Mouse (Mus musculus) testis, postnatal 10 days (tissue): ENCODE measurements around the gene Crip1.
A peak's percentile ranks its signal among the peaks of the same experiment; 100 is the strongest.

Experiments used
- DNase-seq: peaks from one replicate; pipeline ENCODE4 v3.0.0; 2021; ENCODE audit warnings: low spot score

Gene Crip1

DNA sequence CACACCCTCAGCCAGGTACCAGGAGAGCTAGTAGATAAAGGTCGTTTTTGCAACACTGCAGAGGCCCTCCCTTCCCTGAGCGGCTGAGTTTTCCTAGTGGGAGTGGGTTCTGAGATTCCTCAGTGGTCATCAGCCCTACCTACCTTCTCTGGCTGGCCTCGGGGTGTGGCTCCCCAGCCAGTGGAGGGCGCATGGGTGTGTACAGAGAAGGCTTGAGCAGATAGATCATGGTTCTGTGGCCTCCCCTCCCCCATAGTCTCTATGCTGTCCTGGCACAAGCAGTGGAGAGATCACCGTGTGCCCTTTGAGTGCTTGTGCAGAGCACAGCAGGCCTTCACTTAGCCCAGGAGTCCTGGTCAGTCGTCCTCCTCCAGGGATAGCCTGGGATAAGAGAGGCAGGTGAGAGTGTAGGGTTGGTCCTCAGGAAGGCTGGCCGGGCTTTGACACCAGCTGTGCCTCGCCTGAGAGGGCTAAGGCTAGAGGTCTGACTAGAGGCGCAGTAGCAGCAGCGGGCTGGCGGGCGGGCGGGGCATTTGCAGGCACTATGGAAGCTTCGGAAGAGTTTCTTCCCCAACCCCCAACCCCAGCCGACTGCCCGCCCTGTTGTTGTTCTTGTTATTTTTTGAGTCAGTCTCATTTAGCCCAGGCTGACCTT lies 2.4 kb downstream of the Crip1 start:
- peak; percentile 71 for DNase-seq

DNA sequence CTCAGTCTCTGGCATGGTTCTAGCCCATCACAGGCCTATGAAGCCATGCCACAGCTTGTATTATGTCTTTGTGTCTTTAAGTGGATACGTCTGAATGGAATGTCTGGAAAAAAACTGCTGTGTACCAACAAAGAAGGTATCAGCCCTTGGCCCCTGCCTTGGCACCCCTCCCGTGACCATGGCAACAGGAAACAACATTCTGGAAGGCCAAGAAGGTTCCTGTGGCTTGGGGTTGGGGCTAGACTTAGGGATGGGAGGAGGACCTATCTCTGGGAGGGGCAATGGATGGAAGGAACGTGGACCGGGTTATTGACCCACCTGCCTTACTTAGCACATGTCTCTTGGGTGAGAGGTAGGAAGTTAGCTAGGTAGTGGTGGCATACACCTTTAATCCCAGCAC lies 3.2 kb downstream of the Crip1 start:
- no peak for DNase-seq

DNA sequence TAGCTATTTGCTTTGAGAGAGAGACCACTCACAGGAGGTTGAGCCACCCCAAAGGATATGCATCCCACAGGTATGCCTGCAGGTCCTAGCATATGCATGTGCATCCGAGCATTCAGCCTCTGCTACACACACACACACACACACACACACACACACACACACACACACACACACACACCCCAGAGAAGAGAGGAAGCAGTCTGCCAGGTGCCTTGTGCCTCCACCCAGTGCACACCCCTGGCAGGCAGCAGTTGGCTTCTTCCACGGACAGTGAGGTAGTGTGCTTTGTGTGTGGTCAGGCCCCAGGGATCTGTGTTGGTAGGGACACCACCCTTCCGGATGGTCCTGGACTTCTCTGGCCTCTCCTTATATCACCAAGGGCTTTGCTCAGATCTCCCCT lies 3.8 kb downstream of the Crip1 start:
- DNase-seq = no peak

DNA sequence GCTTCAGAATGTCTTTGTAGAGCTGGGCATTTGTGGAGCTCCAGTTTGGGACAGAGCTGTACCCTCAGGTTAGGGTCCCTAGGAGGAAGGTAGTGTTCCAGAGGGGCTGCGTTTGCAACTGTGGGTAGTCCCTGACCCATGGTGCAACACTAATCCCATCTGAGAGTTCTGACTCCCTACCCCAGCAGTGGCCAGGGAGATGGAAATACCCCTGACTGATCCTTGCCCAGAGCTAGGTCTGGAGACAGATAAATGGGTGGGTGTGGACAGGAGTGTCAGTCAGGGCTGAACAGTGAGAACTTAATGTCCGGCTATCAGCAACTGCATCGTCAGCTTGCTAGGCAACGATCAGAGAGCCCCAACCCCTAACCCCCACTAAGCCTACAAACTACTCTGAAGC lies 4.5 kb downstream of the Crip1 start:
- DNase-seq = no peak

DNA sequence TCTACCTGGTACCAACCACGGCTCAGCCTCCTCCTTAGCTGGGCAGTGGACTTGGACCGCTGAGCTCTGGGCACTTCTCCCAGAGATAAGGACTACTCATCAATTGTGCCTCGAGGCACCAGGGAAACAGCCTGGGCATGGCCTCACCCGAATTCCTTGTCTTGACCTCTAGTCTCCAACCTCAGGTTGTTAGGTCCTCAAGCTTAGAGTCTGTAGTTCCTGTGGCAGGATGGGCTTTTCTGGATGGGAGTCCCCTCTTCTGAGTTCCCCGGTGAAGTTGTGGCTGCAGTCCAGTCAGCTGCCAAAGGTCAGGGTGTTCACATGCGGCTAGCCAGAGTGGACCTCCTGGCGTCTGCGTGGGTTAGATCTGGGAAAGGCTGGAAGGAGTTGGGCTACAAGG lies 4.9 kb downstream of the Crip1 start:
- DNase-seq = no peak

DNA sequence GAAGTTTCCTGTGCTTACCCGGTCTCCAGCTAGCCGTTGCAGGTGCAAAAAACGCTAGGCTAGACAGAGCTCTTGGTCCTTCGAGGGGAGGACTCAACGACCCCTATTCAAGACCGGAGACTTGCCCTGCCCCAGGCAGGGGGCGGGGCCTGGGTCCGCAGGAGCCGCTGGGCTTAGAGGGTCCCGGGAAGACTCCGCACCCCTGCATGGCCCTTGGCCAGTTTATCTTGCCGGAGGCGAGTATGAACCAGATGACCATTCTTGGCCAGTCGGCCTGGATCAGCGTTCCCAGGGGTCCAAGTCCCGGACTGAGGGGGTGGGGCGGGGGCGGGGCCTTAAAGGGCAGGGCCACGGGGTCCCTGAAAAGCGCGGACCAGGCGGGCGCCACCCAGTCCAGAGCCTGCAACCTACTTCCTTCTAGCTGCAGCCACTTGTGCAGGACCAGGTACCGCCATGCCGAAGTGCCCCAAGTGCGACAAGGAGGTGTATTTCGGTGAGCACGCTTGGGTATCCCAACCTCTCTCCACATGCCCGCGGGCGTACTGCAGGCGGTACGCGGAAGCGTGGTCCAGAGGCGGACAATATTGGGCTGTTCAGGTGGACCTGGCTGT lies 5.7 kb downstream of the Crip1 start:
- DNase-seq = no peak

DNA sequence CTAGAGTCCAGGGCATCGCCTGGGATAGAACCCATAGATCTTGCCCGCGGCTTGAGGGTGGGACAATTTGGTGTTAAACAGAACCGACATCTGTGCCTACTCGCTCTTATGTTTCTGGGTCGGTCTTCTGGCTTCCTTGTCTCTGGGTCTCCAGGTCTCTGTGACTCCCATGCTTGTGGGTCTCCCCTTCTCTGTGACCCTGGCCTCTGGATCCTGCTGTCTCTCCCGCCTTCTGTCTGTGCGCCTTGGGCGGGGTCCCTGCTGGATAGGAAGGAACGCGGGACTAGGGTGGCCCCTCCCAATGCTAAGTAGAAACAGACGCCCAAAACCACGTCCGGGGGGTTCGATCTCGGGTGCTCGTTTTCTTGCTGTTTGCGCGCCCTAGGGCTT lies 6.2 kb downstream of the Crip1 start:
- no peak for DNase-seq

DNA sequence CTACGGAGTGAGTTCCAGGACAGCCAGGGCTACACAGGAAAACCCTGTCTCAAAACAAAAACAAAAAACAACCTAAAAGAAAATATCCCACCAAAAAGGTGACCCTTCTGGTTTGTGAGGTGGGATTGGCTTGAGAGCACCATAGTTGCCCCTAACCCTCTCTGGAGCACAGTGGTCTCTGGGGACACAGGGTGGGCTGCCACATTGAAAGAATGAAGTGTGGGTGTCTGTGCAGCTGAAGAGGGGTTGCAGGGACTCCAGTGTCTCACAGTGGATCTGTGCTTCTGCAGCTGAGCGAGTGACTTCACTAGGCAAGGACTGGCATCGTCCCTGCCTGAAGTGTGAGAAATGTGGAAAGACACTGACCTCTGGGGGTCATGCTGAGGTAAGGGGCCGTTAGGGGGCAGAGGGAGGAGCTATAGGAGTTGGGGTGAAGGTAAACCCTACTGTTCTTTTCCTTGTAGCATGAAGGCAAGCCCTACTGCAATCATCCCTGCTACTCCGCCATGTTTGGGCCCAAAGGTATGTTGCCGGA lies 6.9 kb downstream of the Crip1 start:
- no peak for DNase-seq

DNA sequence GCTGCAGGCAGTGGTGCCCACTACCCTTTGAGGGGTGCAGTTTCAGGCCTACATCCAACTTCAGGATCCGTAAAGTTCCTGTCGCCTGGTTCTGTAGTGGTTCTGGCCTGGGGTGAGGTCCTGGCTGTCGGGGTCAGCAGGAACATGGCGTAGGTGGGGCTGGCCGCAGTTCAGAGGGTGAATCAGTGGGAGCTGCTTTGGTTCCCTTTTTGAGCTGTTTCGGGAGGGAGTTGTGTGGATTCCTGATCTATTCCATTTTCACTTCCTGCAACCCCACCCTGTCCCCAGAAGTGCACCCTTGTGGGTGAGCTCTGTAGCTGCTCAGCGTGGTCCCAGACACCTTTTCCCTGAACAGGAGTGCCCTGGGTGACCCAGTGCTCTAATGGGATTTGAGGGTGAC lies 7.9 kb downstream of the Crip1 start:
- no peak for DNase-seq

DNA sequence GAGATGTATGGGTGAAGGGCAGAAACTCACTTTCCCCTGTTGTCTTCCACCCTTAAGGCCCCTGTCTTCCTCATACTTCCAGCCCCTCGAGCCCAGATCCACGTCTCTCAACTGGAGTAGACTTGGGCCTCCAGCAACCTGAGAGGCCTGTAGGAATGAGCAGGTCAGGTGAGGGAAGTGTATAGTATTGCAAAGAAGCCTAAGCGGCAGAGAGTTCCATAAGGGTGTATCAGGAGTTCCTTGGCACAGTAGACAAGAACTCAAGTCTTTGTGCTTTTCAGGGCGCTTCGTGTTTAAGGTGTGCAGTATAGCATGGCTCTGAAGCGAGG lies 8.6 kb downstream of the Crip1 start:
- no peak for DNase-seq

DNA sequence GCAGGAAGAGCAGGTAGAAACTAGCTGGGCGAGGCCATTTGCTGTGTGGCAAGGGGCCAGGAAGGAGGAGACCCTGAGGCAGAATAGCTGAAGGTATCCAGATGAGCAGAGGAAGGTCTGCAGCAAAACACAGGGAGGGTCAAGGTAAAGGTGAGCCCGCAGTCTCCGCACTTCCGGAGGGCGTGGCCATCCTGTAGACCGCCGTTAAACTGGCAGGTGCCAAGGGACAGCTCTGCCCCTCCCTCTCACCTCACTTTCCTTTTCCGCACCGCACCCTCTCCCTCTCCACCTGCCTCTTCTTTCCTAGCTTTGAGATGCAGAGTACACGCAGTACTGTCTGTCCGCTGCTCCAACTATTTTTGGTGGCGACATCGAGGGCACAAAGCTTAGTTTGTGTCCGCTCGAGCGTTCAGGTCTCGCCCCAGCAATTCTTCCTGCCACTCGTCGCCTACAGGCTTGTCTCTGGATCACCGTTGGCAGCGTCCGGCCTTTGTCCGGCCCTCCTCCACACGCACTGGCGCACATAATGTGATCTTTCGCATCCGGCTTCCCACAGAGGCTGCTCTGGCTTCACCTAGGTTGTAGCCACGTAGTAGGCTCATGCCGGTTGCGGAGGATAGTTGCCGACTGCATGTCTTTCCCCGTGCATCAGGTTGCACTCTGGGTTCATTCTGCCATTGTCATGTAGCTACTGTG lies 9.1 kb downstream of the Crip1 start:
- peak; percentile 62 for DNase-seq

DNA sequence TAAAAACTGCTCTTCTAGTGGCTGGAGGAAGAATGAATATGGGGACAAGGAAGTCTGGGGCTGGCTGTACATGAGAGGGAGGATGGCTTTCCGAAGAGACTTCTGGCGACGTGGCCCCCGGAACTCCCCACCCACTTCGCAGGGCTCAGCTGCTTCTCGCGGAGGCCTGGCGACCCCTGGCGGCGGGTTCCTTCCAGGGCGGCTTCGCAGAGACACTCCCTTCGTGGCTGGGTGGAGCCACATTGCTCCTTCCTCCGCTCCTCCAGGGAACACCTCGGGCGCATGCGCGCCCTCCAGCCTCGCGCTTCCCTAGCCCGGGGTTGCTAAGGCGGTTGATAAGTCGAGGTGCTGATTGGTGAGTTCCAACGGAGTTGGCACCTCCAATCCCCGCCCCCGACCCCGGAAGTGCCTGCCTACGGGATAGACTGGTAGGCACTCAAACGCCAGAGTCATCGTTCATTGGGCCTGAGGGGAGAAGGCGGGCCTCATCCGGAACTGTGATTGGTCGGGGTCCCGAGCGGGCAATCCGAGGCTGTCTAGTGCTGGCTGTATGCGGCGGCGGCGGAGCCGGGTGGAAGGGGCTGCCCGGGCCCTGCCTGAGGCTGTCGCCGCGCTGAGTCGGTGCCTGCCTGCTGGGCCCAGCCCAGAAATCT lies 9.9 kb downstream of the Crip1 start, which contains the start of gene Tedc1:
Gene Tedc1 (plus strand): TSS at position 535 of the 653 bp plus-strand sequence.
- DNase-seq = peak; percentile 100

DNA sequence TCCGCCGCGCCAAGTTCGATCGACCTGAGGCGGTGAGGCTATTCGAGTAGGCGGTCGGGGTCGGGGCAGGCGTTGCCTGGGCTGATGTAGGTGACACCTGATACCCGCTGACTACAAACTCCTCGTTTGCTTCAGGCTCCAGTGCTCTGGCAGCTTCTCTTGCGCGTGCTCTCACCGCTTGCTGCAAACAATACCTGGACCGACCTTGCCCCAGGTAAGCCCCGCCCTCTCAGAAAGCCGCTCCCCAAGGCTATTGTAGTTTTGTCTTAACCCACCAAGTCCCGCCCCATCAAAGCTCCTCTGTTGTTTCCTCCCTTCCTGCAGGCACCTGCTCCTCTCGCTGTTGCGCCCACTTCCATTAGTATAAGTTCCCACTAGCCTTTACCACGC lies 10.4 kb downstream of the Crip1 start:
- no peak for DNase-seq

DNA sequence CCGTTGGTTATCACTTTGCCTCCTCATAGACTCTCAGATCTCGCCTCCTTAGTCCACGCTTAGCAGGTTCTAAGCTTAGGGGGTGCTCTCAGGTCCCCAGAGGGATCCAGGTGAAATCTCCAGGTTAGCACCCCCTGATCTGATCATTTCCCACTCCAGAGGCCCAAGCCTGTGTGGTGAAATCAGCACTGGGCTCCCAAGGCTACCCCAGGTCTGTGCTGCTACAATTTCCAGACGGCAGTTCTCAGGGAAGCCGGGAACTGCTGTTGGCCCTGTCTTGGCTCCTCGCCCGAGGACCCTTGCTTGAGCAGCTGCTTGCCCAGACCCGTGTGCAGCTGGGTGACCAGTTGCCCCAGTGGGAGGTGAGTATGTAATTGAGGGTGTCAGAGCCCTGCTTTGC lies 10.9 kb downstream of the Crip1 start:
- peak; percentile 67 for DNase-seq

DNA sequence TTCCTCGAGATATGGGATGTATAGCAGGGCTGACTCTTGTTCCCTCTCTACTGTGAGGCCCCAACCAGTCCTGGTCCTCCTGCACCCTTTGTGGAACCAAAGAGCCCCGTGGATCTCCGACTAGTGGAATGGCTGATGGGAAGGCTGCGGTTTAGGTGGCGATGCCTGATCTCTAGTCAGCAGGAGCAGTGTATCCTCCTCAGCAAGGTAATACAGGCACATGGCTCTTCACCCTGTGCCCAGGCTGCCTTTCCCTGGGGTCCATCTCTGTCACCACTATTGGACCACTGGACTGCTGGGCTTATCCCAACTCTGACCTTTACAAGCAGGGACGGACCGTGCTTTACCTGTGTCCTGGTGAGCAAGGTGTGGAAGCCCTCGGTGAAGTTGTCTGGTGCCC lies 11.4 kb downstream of the Crip1 start:
- no peak for DNase-seq

DNA sequence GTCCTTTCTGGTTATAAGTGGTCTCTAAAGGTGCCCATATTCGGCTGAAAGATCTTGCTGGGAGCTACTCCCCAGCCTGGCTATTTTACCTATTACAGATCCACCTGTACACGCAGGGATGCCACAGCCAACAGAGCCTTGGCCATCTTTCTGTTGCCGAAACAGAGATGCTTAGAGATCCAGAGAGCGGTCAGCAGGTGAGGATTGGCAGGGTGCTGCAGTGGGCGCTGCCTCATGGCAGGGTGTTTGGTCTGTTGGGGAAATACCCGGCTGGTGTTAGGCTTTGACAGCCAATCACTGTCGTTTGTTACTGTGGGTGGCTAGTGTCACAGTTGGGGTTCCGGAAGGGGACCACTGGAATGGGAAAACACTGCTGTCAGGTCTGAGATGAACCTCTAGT lies 11.9 kb downstream of the Crip1 start:
- DNase-seq = no peak

DNA sequence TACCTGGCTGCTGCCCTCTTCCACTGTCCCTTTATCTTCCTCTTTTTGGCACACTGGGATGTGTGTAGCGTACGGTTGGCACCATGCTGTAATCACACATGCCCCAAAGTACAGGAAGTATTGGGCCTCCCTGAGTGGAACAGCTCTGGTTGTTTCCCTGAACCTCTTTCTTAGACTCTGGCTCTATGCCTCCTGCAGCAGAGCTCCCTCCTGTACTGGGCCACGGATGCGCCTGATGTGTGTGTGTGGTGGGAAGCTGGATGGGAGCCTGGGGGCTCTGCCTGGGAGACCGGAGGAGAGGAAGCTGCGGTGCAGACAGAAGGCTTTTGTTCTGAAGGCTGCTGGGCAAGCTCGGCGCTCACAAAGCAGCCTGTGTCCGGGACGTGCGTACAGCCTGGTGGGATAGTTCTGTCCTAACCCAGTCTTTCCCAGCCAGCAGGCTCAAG lies 17.5 kb downstream of the Crip1 start:
- DNase-seq = peak; percentile 44

DNA sequence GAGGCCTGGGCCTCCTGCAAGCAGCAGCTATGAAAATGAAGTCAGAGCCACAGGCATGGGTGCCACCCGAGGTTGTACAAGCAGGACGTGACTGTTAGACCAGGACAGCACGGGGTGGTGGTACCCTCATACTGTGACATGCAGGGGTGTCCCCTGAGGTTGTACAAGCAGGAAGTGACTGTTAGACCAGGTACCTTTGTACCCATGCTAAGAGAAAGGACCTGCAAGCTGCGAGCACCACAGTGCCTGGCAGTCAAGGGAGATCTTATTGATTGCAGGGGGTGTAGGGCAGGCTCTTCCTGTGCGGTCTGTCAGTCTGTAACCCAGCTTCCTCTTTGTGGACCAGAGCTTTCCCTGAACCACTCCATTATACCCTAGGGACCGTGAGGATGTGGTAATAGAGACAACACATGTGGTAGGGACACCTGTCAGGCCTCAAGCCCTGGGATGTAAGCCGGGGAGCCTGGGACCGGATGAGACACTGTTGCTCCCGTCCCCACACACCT lies 22.0 kb downstream of the Crip1 start:
- DNase-seq = no peak

DNA sequence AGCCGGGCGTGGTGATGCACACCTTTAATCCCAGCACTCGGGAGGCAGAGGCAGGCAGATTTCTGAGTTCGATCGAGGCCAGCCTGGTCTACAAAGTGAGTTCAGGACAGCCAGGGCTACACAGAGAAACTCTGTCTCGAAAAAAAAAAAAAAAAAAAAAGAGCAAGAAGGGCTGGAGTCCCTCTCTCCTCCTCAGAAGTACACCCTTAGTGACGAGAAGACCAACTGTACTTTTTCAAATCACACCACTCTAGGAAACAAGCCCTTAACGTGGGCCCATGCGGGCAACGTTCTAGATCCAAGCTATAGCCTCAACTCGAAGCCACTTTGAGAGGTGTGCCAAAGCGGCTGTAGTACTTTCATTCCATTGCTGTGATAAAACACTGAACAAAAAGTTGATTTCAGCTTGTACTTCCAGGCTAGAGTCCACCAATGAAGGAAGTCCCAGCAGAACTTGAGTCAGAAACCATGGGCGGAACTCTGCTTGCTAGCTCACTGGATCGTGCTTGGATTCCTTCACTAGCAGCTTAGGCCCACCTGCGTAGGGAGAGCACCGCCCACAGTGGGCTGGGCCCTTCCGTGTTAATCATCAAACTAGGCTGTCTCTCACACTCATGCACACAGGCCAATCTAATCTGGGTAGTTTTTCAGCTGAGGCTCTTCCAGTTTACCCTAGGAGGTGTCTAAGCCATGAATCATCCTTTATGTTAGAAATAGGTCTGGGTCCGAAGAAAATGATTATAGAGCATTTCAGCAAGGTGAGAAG lies 31.0 kb downstream of the Crip1 start:
- DNase-seq = no peak

DNA sequence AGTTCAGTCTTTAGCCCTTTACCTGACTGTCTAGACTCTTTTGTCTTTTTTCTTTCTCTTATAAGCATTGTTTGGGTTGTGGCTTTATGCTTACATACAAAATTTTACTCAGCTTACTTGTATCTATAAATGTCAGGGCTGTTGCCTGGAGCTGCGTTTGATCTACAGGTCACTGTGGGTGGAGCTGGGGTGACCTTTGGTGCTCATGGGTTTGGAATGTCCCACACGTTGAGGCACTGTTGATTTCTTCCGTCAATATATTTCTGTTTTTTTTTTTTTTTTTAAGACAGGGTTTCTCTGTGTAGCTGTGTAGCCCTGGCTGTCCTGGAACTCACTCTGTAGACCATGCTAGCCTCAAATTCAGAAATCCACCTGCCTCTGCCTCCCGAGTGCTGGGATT lies 34.9 kb downstream of the Crip1 start:
- no peak for DNase-seq

DNA sequence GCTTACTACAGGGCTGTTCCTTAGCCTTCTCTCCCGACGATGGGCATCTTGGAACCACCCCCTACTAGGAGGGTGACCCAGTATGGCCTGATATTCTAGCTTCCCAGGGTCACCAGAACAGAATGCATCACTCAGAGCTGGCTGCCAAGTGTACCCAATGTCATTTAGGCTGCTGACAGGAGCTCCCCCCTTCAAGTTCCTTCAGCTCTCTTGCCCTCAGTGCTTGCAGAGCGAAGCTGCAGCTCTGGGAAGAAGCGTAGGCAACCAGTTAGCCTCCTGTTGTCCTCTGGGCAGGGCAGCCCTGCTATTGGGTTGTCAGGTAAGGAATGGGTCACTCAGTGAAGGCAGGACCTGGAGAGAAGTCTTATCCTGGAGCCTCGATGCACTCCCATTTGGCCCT lies 38.8 kb downstream of the Crip1 start:
- no peak for DNase-seq
